Mouse (Mus musculus) kidney, adult 8-10 months (tissue): ENCODE measurements around the gene Ect2.

Source experiments
- DNase-seq, 2 experiments: peaks; one replicate each; pipeline ENCODE4 v3.0.0; 2022

The Ect2 gene

DNA sequence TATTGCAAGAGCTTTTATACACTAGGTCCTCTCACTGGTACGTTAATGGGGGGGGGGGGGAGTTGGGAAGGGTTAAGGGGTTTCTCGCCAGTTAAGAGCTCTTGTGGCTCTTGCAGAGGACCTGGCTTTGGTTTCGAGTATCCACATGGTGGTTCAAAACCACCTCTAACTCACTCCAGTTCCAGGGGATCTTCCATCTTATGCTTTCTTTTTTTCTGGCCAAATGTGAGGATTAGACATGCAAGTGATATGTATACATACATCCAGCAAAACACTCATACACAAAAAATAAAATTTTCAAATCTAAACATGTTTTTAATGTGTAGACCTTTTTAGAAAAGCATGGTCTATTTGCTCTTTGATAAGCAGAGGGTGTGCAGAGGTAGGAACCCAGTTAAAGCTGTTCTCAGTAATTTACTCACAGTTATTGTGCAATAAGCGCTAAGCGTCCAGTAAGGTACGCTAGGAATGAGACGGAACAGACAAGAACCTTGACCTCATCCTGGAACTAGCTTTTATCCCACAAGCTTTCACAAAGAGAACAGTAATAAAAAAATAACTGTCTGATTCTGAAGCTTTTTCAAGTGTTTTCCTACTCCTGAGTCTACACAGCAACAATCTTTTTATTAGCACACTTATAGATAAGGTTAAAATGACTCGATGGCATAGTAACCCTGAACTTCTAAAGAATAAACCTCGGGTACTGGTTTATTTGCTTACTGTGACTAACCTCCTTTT is 2.3 kb upstream of the Ect2 start:
- peak in 1 of 2 experiments; percentile 55 for DNase-seq

DNA sequence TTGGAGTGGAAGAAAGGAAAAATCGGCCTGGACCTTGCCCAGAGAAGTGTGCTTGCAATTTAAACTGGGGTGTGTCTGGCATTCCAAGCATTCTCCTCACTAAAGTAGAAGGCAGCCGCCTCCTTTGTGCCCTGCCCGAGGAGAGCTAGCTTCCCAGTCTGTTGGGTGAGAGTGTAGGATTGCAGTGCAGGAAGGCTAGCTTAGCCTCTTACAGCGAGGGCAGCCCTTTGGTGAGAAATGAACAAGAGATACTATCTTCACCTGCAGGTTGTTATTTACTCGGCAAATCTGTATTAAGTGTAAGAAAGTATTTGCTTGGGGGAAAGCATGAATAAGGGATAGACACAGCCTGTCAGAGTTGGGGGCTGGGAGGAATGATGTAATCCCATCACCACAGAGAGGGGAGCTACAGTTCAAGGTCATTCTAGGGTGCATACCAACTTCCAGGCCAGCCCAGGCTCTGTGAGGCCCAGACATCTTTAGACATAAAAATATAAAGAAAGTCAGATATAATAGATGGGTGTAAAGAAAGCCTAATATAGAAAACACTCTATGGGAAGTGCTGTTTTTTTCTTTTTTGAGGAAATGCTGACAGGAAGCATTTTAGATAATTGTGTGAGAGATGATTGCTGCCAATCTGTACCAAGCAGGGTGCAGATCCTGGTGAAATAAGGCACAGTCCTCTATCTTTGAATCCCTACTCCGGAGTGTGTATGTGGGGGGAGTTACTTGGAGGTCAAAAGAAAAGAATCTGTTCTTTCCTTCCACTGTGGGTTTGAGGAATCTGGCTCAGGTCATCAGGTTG is 1.6 kb upstream of the Ect2 start:
- peak; percentile 81 to 82 for DNase-seq

DNA sequence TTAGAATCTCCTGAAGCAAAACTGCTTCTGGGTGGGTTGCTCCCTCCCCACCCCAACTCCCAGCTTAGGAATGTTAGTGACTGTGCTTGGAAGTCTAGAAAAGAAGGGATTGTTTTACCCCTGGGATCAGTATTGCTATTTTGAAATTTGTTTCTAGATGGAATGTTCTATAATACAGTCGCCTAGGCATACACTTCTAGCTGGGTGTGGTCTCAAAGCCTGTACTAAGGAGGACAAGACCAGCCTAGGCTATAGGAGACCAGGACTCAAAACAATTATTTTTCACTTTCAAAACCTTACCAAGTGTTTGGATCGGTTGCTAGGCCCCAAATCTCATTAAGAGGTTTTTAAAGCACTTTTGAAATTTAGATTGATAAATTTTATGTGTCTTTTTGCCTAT is 602 bp upstream of the Ect2 start:
- DNase-seq: no peak

DNA sequence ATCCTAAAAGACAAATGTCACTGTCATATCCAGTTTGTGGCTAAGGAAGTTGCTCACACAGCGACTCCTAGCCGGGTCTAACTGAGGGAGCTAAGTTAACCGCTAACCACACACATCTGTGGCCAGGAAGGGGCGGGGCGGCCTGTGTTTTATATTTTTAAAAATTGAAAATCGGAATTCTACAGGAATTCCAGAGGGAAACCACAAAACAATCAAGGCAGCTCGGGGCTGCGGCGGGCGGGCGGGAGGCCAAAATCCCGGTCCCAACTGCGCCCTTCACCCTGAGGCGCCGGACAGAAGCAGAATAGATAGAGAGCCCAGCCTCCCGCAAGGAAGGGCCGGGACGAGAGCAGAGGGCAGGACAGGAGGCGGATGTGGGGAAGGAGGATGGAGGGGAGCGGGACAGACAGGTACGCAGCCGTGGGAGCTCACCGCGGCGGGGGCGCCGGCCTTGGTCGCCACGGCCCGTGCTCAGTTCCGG is 447 bp downstream of the Ect2 start:
- peak in 1 of 2 experiments; percentile 52 for DNase-seq

DNA sequence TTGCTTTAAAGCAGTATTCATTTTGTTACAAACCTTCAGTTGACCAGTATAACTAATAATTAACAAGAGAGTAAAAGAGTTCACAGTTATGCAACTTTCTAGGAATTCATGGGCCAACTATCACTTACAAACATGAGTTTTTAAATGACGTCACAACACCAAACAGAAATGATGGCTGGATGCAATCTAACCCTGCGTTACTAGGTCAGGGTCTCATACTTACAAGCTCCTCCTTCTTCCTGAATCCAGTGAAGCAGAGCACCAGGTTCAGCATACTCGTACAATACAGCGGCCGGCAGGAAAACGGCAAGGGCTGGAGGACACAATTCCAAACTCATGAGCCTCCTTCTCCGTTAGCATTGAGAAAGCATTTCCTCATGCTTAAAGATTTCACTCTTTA is 7.9 kb downstream of the Ect2 start:
- peak; percentile 32 to 73 for DNase-seq

DNA sequence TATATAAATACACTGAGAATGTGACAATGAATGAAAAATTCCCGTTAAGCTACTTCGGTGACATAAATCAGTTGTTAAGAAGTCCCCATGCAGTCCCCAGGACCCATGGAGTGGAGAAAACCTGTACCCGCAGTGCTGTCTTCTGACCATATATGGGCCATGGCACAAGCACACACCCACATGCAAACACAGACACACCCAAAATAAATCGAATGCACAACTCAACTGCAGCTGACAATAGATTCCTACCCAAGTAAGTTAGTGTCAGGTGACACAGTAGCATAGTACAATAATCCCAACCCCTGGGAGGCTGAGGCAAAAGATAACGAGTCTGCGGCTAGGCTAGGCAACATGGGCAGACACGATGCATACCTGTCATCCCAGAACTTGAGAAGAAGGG is 10.1 kb downstream of the Ect2 start:
- no peak for DNase-seq

DNA sequence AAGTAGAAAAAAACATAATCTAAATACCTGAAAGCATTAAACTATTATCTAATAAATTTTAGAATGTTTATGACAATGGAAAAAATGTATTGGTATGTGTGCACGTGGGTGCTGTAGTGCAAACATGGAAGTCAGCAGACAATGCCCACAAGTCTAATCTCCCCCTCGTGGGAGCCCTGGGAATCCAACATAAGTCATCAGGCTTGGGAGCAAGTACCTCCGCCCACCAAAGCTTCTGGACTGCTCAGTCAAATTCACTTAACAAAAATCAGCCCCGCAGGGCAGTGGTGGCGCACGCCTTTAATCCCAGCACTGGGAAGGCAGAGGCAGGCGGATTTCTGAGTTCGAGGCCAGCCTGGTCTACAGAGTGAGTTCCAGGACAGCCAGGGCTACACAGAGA is 13.6 kb downstream of the Ect2 start:
- DNase-seq: no peak

DNA sequence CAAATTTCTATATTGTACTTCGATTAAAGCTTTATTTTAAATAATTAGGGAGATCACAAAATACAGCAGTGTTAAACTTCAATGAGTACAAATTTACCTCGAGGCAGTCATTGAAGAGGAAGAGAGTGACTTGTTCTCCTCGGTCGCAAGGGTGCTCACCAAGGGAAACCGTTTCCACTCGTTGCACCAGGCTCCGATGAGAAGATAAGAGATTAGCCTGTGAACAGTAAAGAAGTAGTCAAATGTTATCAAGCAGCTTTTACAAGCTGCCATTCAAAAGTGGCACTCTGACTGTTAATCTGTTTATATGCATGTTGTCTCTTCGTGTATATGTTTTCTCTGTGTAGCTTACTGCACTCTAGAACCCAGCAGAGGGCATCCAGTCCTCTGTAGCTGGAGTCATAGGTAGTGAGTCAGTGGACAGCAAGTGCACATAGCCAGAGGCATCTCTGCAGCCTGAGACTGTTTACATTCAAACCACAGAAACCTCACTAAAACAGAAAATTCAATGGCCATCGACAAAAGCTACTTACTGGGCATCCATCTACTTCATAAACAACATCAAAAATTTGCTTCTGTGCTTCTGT is 31.7 kb downstream of the Ect2 start:
- DNase-seq: no peak

DNA sequence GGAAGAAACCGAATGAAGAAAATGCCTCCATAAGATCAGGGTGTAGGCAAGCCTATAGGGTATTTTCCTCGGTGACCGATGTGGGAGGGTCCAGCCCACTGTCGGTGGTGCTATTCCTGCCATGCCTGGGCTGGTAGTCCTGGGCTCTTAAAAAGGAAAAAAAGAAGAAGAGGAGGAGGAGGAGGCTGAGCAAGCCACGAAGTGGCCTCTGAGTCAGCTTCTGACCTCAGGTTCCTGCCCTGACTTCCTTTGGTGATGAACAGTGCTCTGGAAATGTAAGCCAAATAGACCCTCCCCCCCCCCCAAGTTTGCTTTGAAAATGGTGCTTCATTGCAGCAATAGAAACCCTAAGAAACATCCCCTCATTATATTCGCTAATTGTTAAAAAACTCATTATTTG is 32.7 kb downstream of the Ect2 start:
- DNase-seq: no peak

DNA sequence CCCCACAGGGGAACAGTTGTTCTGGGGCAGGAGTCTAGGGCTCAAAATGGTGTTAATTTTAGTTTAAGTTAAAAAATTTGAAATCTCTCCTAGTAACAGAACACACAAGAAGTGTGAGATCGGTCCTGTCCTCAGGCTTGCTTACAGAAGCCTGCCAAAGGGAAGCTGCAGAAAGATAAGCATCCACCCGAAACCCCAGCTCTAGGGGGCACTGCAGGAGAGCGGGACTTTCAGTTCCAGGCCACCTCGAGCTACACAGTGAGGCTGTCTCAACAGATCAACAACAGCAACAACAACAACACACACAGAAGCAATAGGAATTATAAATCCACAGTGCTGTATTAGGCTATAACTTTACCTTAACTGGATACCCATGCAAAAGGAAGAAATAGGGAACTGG is 35.5 kb downstream of the Ect2 start:
- peak; percentile 15 to 41 for DNase-seq

DNA sequence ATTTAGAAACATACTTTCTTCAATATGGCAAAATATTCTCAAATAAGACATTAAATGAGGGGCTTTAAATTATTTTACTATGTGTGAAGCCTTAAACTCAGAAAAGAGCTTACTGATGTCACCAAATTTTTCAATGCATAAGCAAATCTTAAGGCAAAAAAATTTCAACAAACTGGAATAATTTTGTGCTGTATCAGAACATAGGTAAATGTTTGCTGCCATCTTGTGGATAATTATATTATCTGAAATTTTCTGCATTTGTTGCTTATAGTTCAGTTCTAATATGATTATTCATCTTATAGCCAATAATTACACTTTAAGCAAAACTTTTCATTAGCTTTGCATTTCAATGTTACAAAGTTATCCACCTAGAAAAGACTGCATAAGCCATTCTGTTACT is 42.8 kb downstream of the Ect2 start:
- DNase-seq: no peak

DNA sequence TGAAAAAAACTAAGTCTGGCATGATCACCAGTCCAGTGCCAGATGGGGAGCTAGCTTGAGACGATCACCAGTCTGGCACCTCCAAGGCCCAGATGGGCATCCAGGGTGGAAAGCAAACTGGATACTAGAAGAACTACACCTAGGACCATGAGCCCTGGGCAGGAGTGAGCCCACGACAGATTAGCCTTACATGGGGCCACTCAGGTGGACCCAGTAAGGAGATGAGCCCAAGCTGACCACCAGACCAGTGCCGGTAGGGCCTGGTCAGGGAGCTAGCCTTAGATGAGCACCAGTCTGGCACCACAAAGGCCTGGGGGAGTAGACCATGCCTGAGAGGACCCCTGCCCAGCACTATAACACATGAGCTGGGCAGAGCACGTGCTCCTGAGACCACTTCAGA is 44.6 kb downstream of the Ect2 start:
- DNase-seq: no peak

DNA sequence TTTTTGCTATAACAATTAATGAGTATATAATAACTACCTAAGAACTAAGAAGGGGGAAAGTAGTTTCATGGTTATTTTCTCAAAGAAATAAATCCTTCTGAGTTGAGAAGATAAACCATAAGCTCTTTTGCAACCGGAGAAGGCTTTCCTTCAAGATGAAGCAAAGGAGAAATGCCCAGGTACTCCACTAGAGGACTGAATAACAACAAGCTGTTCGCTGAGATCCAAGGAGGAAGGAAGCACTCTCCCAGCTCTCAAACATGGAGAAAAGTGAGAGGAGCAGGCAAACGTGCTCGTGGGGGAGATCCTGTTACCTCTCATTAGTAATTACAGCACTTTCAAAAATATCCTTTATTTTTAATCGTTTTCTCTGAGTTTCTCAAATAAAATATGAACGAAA is 46.5 kb downstream of the Ect2 start:
- no peak for DNase-seq

DNA sequence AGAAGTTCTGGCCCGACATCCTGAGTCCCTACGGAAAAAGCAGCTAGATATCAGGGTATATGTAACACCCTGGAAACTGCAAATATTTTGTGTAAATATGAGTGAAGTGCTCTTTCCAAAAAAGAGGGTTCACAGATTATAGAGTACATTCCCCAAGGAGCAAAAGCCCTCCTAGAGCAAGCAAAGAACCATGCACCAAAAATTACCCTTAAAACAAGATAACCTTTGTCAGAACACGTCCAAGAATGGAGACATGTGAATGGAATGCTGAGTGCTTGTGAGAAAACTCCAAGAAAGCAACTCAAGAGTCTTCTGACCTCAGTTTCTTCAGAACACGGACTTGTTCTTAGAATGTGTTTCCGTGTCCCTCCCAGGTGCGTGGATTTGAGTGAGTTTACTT is 50.7 kb downstream of the Ect2 start:
- no peak for DNase-seq

DNA sequence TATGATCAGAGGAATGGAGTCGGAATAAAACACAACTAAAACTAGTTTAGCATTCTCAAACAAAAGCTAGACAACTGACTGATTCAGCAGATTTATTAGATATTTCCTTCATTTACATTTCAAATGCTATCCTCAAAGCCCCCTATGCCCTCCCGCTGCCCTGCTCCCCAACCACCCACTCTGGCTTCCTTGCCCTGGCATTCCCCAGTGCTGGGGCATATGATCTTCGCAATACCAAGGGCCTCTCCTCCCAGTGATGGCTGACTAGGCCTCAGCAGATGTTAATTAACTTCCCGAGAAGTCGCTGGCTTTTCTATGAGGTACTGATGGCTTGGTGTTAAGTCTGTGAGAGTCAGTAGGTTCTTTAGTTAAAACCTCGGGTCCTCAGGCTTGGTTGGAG is 55.0 kb downstream of the Ect2 start:
- DNase-seq: no peak

DNA sequence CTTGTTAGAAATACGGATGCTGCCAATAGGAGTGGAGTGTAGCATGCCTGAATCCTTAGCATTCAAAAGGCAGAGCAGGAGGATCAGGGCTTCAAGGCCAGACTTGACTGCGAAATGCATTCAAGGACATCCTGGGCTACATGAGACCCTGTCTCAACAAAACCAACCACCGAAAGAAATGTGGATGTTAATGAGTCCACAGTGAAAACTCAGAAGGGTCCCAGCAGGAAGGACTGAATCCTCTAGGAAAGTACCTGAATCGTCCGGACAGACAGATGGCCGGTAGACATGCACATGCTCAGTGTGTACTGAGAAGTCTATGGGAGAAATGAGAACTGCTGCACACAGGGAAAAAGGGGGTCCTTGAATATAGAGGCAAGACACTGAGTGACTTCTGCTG is 67.5 kb downstream of the Ect2 start:
- no peak for DNase-seq

DNA sequence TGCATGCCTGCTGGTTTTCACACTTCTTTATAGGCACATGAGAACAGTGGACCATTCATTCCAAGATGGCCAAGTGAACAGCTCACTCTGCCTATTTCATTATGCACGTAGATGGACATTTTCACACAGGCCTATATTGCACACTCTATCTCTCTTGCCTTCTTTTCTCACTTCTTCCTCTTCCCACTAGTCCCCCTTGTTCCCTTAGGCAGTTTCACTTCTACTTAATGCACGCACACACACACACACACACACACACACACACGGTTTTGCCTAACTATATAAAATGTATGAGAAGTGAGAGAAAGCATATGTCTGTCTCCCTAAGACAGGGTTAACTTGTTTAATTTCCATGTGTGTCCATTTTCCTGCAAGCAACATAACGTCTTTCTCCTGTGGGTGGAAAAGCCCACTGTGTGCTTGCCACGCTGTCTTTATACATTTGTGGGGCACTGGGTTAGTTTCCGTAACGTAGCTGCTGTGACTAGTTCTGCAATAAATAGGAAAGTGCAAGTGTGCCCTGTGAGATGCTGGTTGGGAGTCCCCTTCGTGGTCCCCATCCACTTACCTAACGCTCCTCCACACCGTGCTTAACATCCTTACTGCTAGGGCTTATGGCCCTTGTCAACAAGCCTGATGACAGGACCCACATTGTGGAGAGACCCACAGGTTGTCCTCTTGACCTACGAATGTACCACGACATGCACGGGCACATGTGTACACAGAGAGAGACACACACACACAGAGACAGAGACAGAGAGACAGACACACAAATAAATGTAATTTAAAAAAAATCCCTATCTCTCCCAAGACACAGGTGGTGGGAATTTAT is 72.2 kb downstream of the Ect2 start:
- DNase-seq: no peak

DNA sequence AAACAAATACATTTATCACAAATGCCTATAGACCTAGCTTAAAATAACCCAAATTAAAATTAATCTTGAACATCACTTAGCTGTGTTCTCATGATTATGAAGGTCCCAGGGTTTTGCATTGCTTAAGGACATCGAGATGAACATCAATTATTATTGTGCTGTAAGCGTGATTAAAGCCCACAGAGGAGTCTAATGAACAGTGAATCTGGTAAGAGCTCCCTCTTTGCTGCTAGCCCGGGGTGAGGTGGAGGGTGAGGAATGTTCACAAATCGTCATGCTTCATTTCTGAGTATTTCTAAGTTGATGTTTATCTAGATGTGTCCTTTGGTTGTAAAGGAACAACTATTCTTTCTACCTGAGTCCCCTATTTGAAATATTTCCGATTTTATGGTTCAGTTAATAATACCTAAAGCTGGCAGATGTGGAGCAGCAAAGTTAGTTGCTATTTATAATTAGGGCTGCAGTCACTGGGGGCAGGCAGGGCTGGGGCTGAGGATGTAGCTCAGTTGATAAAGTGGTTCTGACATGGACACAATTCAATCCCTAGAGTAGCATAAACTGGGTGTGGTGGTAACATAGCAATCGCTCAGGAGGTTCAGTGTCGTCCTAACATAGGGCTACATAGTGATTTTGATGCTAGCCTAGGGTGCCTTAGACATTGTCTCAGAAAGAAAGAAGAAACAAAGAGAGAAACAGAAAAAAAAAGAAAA is 73.5 kb downstream of the Ect2 start:
- no peak for DNase-seq

DNA sequence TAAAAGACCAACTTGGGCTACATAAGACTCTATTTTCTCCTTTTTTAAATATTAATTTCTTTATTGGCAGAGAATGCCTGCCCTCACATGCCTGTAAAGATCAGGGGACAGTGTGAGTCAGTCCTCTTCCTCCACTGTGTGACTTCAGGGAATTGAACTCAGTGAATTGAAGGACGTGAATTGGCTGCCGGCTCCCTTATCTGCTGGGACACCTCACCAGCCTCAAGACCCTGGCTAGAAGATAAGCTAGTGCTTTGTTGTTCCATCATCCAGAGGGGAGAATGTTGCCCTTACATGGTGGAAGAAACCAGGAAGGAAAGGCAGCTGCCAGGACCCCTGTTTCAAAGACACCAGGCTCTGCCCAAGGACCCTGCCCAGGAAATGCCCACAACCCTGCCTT is 79.8 kb downstream of the Ect2 start:
- no peak for DNase-seq

DNA sequence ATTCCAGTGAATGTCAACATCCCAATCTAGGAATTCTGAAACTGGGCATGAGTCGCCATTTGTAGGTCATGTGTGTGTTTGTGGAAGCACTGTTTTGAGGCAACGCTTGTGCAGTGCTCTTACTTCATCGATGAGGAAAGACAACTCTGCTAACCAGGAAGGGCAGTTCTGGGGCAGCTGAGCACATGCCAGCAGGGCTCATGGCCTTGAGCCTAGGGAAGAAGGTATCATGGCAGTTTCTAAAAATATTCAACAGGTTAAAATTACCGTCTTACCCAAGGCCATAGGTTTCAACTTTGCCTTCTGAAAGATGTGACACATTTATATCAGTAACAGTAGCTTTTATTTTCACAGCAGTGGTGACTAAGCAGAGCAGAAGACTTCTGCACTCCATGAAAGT is 82.0 kb downstream of the Ect2 start:
- no peak for DNase-seq

DNA sequence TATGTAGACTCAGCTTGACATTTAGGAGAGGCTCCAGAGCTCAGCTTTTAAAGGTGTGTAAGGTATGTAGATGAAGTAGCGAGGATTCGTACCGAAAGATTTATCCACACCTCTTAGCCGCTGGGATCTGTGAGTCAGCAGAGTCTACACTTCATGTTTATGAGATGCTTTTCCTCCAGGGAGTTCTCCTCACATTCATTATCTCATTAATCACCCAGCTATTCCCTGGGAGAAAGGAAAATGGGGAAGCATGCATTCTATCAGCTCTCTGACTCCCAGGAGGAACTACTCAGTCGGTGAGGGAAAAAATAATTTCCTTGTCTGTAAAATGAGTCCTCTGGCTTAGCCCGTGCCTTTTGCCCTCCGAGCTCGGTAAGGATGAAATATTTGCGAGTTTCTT is 83.3 kb downstream of the Ect2 start:
- no peak for DNase-seq

DNA sequence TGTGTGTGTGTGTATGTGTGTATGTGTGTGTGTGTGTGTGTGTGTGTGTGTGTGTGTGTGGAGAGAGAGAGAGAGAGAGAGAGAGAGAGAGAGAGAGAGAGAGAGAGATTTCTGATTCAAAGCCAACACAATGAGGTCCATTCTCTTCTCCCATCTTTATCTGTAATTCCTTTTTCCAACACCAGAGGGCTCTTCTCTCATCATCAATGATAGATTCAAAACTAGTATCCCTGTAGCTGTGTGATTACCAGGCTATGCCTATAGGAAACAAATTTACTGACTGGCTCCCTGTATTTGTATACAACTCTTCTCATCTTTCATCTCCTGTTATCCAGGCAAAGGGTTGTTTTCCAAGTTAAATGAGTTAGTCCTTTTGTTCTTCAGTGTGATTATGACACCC is 86.5 kb downstream of the Ect2 start:
- DNase-seq: no peak

DNA sequence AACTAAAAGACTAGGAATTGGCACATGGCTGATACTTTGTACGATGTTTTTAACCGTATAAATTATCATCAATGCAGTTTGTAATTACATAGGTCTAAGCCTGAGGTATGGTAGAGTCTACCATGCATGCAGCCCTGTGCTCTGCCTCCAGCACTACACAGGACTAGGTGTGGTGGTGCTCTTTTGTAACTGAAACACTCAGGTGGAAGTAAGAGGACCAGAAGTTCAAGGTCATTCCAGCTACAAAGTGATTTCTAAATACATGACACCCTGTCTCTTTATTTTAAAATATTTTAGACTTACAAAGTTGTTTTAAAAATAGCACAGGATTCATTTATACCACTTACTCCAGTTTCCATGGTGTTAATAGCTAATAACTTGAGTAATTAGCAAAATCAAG is 88.8 kb downstream of the Ect2 start:
- DNase-seq: no peak
